Mouse (Mus musculus) induced T-regulatory cell, adult 2 months (primary cell): ENCODE measurements around the gene Pgf.

Experiments used
- DNase-seq: peaks from one replicate; pipeline ENCODE4 v3.0.0-alpha.2; 2012; ENCODE audit warnings: low read depth

The Pgf gene

GRCm38 (mm10) chr12:85123645-85124044 is 53.9 kb downstream of the Pgf start:
- DNase-seq, result no peak

- DNase-seq, result peak; percentile 71
Measured at GRCm38 (mm10) chr12:85123108-85123530, 54.5 kb downstream of the Pgf start.

GRCm38 (mm10) chr12:85121806-85122459 is 55.7 kb downstream of the Pgf start:
- DNase-seq, result no peak
